Comparison of ENCODE assay signal across 8 mouse cellular contexts in genomic region chr5:146232056-146232675, GRCm38 (mm10). TPM values are rescaled to one million over a fixed set of nuclear protein-coding genes. Genes with fewer than 3 reads are reported as not detected.
DNase-seq lines count a peak whose midpoint lies in the region; ATAC-seq and TF ChIP-seq lines count a peak whose summit lies in the region.

No protein-coding gene starts in this region.

- H3K4me3 ChIP-seq in heart, embryonic 14.5 days (ENCODE audit: control insufficient read depth in 1 of 2, insufficient read depth in 1 of 2, low read depth in 1 of 2, low read length in 2 of 2), result peak overlapping the region; percentile 77 to 79
- H3K4me3 ChIP-seq in G1E (ENCODE audit: low read depth, low read length), result peak overlapping the region; percentile 83
- H3K4me3 ChIP-seq in hindbrain, embryonic 11.5 days (ENCODE audit: low read depth, low read length), result peak overlapping the region; percentile 81
- H3K4me3 ChIP-seq in midbrain, embryonic 12.5 days, result peak overlapping the region; percentile 95

- H3K27ac ChIP-seq in heart, embryonic 14.5 days (replicated peaks in 1 of 2; ENCODE audit: control insufficient read depth in 1 of 2, insufficient read depth in 1 of 2, low read depth in 2 of 2, low read length in 2 of 2), result peak overlapping the region in 1 of 2 experiments; percentile 94; a peak in 1 of 4 replicates
- H3K27ac ChIP-seq in hindbrain, embryonic 11.5 days (ENCODE audit: low read depth, low read length), result no peak overlapping the region
- H3K27ac ChIP-seq in midbrain, embryonic 12.5 days (replicated peaks), result peak overlapping the region; percentile 97; the same call in 1 of the 2 replicates

- no peaks in the 10 kb centered on the region for H3K27me3 ChIP-seq in heart, embryonic 14.5 days (ENCODE audit: control insufficient read depth, insufficient read depth, low read length)
- no peaks in the 10 kb centered on the region for H3K27me3 ChIP-seq in G1E (ENCODE audit: insufficient read depth, low read length)
- no peaks in the 10 kb centered on the region for H3K27me3 ChIP-seq in hindbrain, embryonic 11.5 days (ENCODE audit: control insufficient read depth, insufficient read depth, low read length)
- no peaks in the 10 kb centered on the region for H3K27me3 ChIP-seq in midbrain, embryonic 12.5 days

- no peak for ATAC-seq in heart, embryonic 14.5 days (ENCODE audit: insufficient number of reproducible peaks, insufficient read depth, low FRiP score, low read depth)
- ATAC-seq in G1E (ENCODE audit: extremely low read depth, insufficient number of reproducible peaks, low FRiP score, poor library complexity, severe bottlenecking), result no peak
- ATAC-seq in hindbrain, embryonic 11.5 days (ENCODE audit: low FRiP score), result no peak
- ATAC-seq in midbrain, embryonic 12.5 days (ENCODE audit: low FRiP score, low read depth), result no peak
- no peak for ATAC-seq in CD4-positive, CD25-positive, alpha-beta regulatory T cell, adult 4 months

- peak overlapping the region; percentile 93 for H3K4me2 ChIP-seq in heart, embryonic 14.5 days (ENCODE audit: low read length)
- peak overlapping the region; percentile 76 for H3K4me2 ChIP-seq in hindbrain, embryonic 11.5 days (replicated peaks; ENCODE audit: low read depth, low read length)
- peak overlapping the region; percentile 82 for H3K4me2 ChIP-seq in midbrain, embryonic 12.5 days (replicated peaks)

- no peak for TF ChIP-seq CTCF in G1E (IDR thresholded peaks at IDR 0.05; ENCODE audit: low read depth, low read length)

- 30% methylated on average over 6 of the region's 6 CpGs for WGBS in heart, embryonic 14.5 days
- WGBS in hindbrain, embryonic 11.5 days, result 46% methylated on average over 6 of the region's 6 CpGs
- WGBS in midbrain, embryonic 12.5 days, result 41% methylated on average over 6 of the region's 6 CpGs

- H3K9me3 ChIP-seq in heart, embryonic 14.5 days (ENCODE audit: control insufficient read depth, low read length), result no peaks in the 10 kb centered on the region
- no peaks in the 10 kb centered on the region for H3K9me3 ChIP-seq in G1E (replicated peaks)
- H3K9me3 ChIP-seq in hindbrain, embryonic 11.5 days (ENCODE audit: control insufficient read depth, low read length), result no peaks in the 10 kb centered on the region
- H3K9me3 ChIP-seq in midbrain, embryonic 12.5 days, result no peaks in the 10 kb centered on the region

- DNase-seq in heart, postnatal 36 days, result no peak
- no peak for DNase-seq in G1E (ENCODE audit: low spot score)
- peak; percentile 16 for DNase-seq in hindbrain, embryonic 11.5 days (ENCODE audit: low spot score)
- no peak for DNase-seq in left cerebral cortex, postnatal 14 days (ENCODE audit: low spot score in 2 of 2)
- DNase-seq in natural killer cell, adult 2 months (ENCODE audit: low spot score in 2 of 2), result no peak

- no peaks in the 10 kb centered on the region for H3K36me3 ChIP-seq in heart, embryonic 14.5 days (ENCODE audit: control insufficient read depth, insufficient read depth, low read length)
- peaks cover 12% of the 10 kb centered on the region for H3K36me3 ChIP-seq in G1E (replicated peaks)
- no peaks in the 10 kb centered on the region for H3K36me3 ChIP-seq in hindbrain, embryonic 11.5 days (ENCODE audit: control insufficient read depth, insufficient read depth, low read length)
- no peaks in the 10 kb centered on the region for H3K36me3 ChIP-seq in midbrain, embryonic 12.5 days

- intact Hi-C loops in heart, postnatal 36 days (cut with DNase I), result loop anchor here (5.0 kb wide), 2 partner anchors 35 to 70 kb away; no protein-coding TSS in a partner anchor
- intact Hi-C loops in left cerebral cortex, postnatal 14 days (cut with DNase I), result no loop called here

- H3K9ac ChIP-seq in heart, embryonic 14.5 days (ENCODE audit: low read length), result peak overlapping the region; percentile 89
- H3K9ac ChIP-seq in hindbrain, embryonic 11.5 days (ENCODE audit: low read depth, low read length), result peak overlapping the region; percentile 88
- H3K9ac ChIP-seq in midbrain, embryonic 12.5 days (replicated peaks), result peak overlapping the region; percentile 97

- peaks cover 0 to 14% of the 10 kb centered on the region in 2 experiments; a peak in 3 of 4 replicates for H3K4me1 ChIP-seq in heart, embryonic 14.5 days (ENCODE audit: control insufficient read depth in 2 of 2, insufficient read depth in 2 of 2, low read length in 2 of 2)
- H3K4me1 ChIP-seq in G1E (ENCODE audit: insufficient read depth, low read depth, low read length), result peaks cover 37% of the 10 kb centered on the region
- no peaks in the 10 kb centered on the region; the same call in 1 of the 2 replicates for H3K4me1 ChIP-seq in hindbrain, embryonic 11.5 days (replicated peaks; ENCODE audit: control insufficient read depth, insufficient read depth, low read length)
- peaks cover 21% of the 10 kb centered on the region for H3K4me1 ChIP-seq in midbrain, embryonic 12.5 days

RNA-seq across cellular contexts. Expression of gene Cdk8, which starts 1.1 kb away (rescaled TPM):
- 16.7 and 17.1 TPM in 2 replicates for polyA plus RNA-seq in heart, embryonic 14.5 days (2014; fragmentation: Nextera tagmentation; extraction: Ambion mirVana)
- total RNA-seq in heart, postnatal 36 days (2021), result 10 to 100 TPM; 14.6 to 18.0 TPM
- total RNA-seq in G1E (2014; fragmentation: Nextera tagmentation), result 160 and 167 TPM in 2 replicates
- total RNA-seq in G1E (2017), result 64.9 and 67.0 TPM in 2 replicates
- polyA plus RNA-seq in G1E (2012), result 28.3 and 30.2 TPM in 2 replicates
- polyA plus RNA-seq in hindbrain, embryonic 11.5 days (2014; fragmentation: Nextera tagmentation; extraction: Ambion mirVana), result 36.9 and 40.5 TPM in 2 replicates
- 34.0 and 39.1 TPM in 2 replicates for polyA plus RNA-seq in midbrain, embryonic 12.5 days (2016; fragmentation: Nextera tagmentation; extraction: Ambion mirVana)
- total RNA-seq in left cerebral cortex, postnatal 14 days (2021), result 10 to 100 TPM; 42.2 to 45.8 TPM
- polyA plus RNA-seq in CD4-positive, CD25-positive, alpha-beta regulatory T cell, adult 4 months (2017; shearing (Covaris generic)), result 10 to 100 TPM; 11.3 to 15.1 TPM

RNA-seq across cellular contexts. Expression of gene Rnf6, which starts 10.8 kb away (rescaled TPM):
- polyA plus RNA-seq in heart, embryonic 14.5 days (2014; fragmentation: Nextera tagmentation; extraction: Ambion mirVana), result 39.0 and 39.4 TPM in 2 replicates
- 10 to 100 TPM; 40.4 to 41.6 TPM for total RNA-seq in heart, postnatal 36 days (2021)
- total RNA-seq in G1E (2014; fragmentation: Nextera tagmentation) (56.1 and 62.6 TPM in 2 replicates), G1E (2017) (48.4 and 56.4 TPM in 2 replicates)
- 8.1 and 13.9 TPM in 2 replicates for polyA plus RNA-seq in G1E (2012)
- 22.1 and 24.1 TPM in 2 replicates for polyA plus RNA-seq in hindbrain, embryonic 11.5 days (2014; fragmentation: Nextera tagmentation; extraction: Ambion mirVana)
- polyA plus RNA-seq in midbrain, embryonic 12.5 days (2016; fragmentation: Nextera tagmentation; extraction: Ambion mirVana), result 25.5 and 28.6 TPM in 2 replicates
- 10 to 100 TPM; 51.5 to 55.7 TPM for total RNA-seq in left cerebral cortex, postnatal 14 days (2021)
- polyA plus RNA-seq in CD4-positive, CD25-positive, alpha-beta regulatory T cell, adult 4 months (2017; shearing (Covaris generic)), result 100 to 1,000 TPM in 1 of 2 experiments, 10 to 100 TPM in 1; 84.5 to 104 TPM

RNA-seq across cellular contexts. Expression of gene 1700001J03Rik, which starts 47.1 kb away (rescaled TPM):
- not detected in 2 replicates for polyA plus RNA-seq in heart, embryonic 14.5 days (2014; fragmentation: Nextera tagmentation; extraction: Ambion mirVana)
- not detected for total RNA-seq in heart, postnatal 36 days (2021)
- not detected in 2 replicates for total RNA-seq in G1E (2014; fragmentation: Nextera tagmentation)
- 0.16 TPM in 1 of 2 replicates, not detected in the other for total RNA-seq in G1E (2017)
- polyA plus RNA-seq in G1E (2012), result not detected in 2 replicates
- not detected in 2 replicates for polyA plus RNA-seq in hindbrain, embryonic 11.5 days (2014; fragmentation: Nextera tagmentation; extraction: Ambion mirVana)
- polyA plus RNA-seq in midbrain, embryonic 12.5 days (2016; fragmentation: Nextera tagmentation; extraction: Ambion mirVana), result not detected in 2 replicates
- 1 to 10 TPM in 1 of 2 experiments, under 1 TPM in 1; 0.44 to 1.1 TPM for total RNA-seq in left cerebral cortex, postnatal 14 days (2021)
- polyA plus RNA-seq in CD4-positive, CD25-positive, alpha-beta regulatory T cell, adult 4 months (2017; shearing (Covaris generic)), result 1 to 10 TPM in 1 of 2 experiments, under 1 TPM in 1; 0.42 to 1.2 TPM
